Mouse (Mus musculus): Measurements from ENCODE around the gene Gbp8. TPM values are rescaled to one million over a fixed set of nuclear protein-coding genes. Genes with fewer than 3 reads are reported as not detected.
"Not testable (repeated sequence)": the region's sequence is repeated elsewhere in the genome, so short reads cannot be mapped to it uniquely, and the experiment has no call there.

The Gbp8 gene
- polyA plus RNA-seq, 1 experiment from 2014 or later = 1.4 TPM

GRCm38 (mm10) chr5:105068356-105068755, 71.0 kb downstream of the Gbp8 start:
- not testable (repeated sequence) for H3K9ac ChIP-seq (ENCODE audit: low read depth, low read length)

GRCm38 (mm10) chr5:105064443-105064842, 74.9 kb downstream of the Gbp8 start:
- H3K4me2 ChIP-seq; H3K4me3 ChIP-seq (ENCODE audit: low read depth, low read length); H3K9ac ChIP-seq (ENCODE audit: low read depth, low read length); H3K9me3 ChIP-seq (ENCODE audit: control insufficient read depth, low read length); H3K27me3 ChIP-seq (replicated peaks; ENCODE audit: control insufficient read depth, insufficient read depth, low read length); H3K27ac ChIP-seq (ENCODE audit: low read depth, low read length); H3K36me3 ChIP-seq (ENCODE audit: control insufficient read depth, insufficient read depth, low read length); ATAC-seq (replicated peaks; ENCODE audit: low FRiP score); DNase-seq (ENCODE audit: low spot score); H3K4me1 ChIP-seq (replicated peaks; ENCODE audit: control insufficient read depth, insufficient read depth, low read length): not testable (repeated sequence)
- WGBS = 81% methylated on average over 2 of the region's 2 CpGs

More at GRCm38 (mm10) chr5:105068356-105068755, 71.0 kb downstream of the Gbp8 start:
- H3K4me1 ChIP-seq (replicated peaks; ENCODE audit: control insufficient read depth, insufficient read depth, low read length); ATAC-seq (replicated peaks; ENCODE audit: low FRiP score); H3K4me2 ChIP-seq; DNase-seq (ENCODE audit: low spot score); H3K27me3 ChIP-seq (replicated peaks; ENCODE audit: control insufficient read depth, insufficient read depth, low read length); H3K36me3 ChIP-seq (ENCODE audit: control insufficient read depth, insufficient read depth, low read length); H3K27ac ChIP-seq (ENCODE audit: low read depth, low read length); H3K9me3 ChIP-seq (ENCODE audit: control insufficient read depth, low read length); H3K4me3 ChIP-seq (ENCODE audit: low read depth, low read length): not testable (repeated sequence)

- Histone ChIP-seq H3K4me2 (no peak overlapping the region), H3K4me1 (replicated peaks; ENCODE audit: control insufficient read depth, insufficient read depth, low read length) (no peaks in the 10 kb centered on the region), H3K36me3 (ENCODE audit: control insufficient read depth, insufficient read depth, low read length) (no peaks in the 10 kb centered on the region), H3K27ac (ENCODE audit: low read depth, low read length) (no peak overlapping the region), H3K9me3 (ENCODE audit: control insufficient read depth, low read length) (no peaks in the 10 kb centered on the region), H3K4me3 (ENCODE audit: low read depth, low read length) (no peak overlapping the region), H3K9ac (ENCODE audit: low read depth, low read length) (no peak overlapping the region), H3K27me3 (replicated peaks; ENCODE audit: control insufficient read depth, insufficient read depth, low read length) (no peaks in the 10 kb centered on the region)
- ATAC-seq (replicated peaks; ENCODE audit: low FRiP score) (no peak), DNase-seq (ENCODE audit: low spot score) (no peak)
- WGBS = 63% methylated on average over 1 of the region's 1 CpGs
Observed at GRCm38 (mm10) chr5:105063321-105063720, 76.0 kb downstream of the Gbp8 start.

- H3K9me3 ChIP-seq (ENCODE audit: control insufficient read depth, low read length); H3K36me3 ChIP-seq (ENCODE audit: control insufficient read depth, insufficient read depth, low read length); H3K4me3 ChIP-seq (ENCODE audit: low read depth, low read length); H3K4me2 ChIP-seq; H3K27ac ChIP-seq (ENCODE audit: low read depth, low read length); ATAC-seq (replicated peaks; ENCODE audit: low FRiP score); DNase-seq (ENCODE audit: low spot score); H3K27me3 ChIP-seq (replicated peaks; ENCODE audit: control insufficient read depth, insufficient read depth, low read length); H3K9ac ChIP-seq (ENCODE audit: low read depth, low read length); H3K4me1 ChIP-seq (replicated peaks; ENCODE audit: control insufficient read depth, insufficient read depth, low read length): not testable (repeated sequence)
- WGBS = 60% methylated on average over 2 of the region's 2 CpGs
Observed at GRCm38 (mm10) chr5:105062403-105062802, 76.9 kb downstream of the Gbp8 start.

GRCm38 (mm10) chr5:105060224-105060623, 79.1 kb downstream of the Gbp8 start:
- Histone ChIP-seq H3K27ac (ENCODE audit: low read depth, low read length) (no peak overlapping the region), H3K4me1 (replicated peaks; ENCODE audit: control insufficient read depth, insufficient read depth, low read length) (no peaks in the 10 kb centered on the region), H3K4me2 (no peak overlapping the region), H3K36me3 (ENCODE audit: control insufficient read depth, insufficient read depth, low read length) (no peaks in the 10 kb centered on the region), H3K9me3 (ENCODE audit: control insufficient read depth, low read length) (no peaks in the 10 kb centered on the region), H3K4me3 (ENCODE audit: low read depth, low read length) (no peak overlapping the region), H3K27me3 (replicated peaks; ENCODE audit: control insufficient read depth, insufficient read depth, low read length) (no peaks in the 10 kb centered on the region), H3K9ac (ENCODE audit: low read depth, low read length) (no peak overlapping the region)
- WGBS = 86% methylated on average over 2 of the region's 2 CpGs
- ATAC-seq (replicated peaks; ENCODE audit: low FRiP score) = no peak
- DNase-seq (ENCODE audit: low spot score) = no peak

- H3K9ac ChIP-seq (ENCODE audit: low read depth, low read length) = no peak overlapping the region
- WGBS = 91% methylated on average over 2 of the region's 2 CpGs
- no peak for ATAC-seq (replicated peaks; ENCODE audit: low FRiP score)
- no peak overlapping the region for H3K4me3 ChIP-seq (ENCODE audit: low read depth, low read length)
- no peaks in the 10 kb centered on the region for H3K4me1 ChIP-seq (replicated peaks; ENCODE audit: control insufficient read depth, insufficient read depth, low read length)
- no peak overlapping the region for H3K4me2 ChIP-seq
- no peaks in the 10 kb centered on the region for H3K27me3 ChIP-seq (replicated peaks; ENCODE audit: control insufficient read depth, insufficient read depth, low read length)
- DNase-seq (ENCODE audit: low spot score) = no peak
- no peaks in the 10 kb centered on the region for H3K9me3 ChIP-seq (ENCODE audit: control insufficient read depth, low read length)
- H3K27ac ChIP-seq (ENCODE audit: low read depth, low read length) = no peak overlapping the region
- no peaks in the 10 kb centered on the region for H3K36me3 ChIP-seq (ENCODE audit: control insufficient read depth, insufficient read depth, low read length)
Observed at GRCm38 (mm10) chr5:105055279-105055678, 84.1 kb downstream of the Gbp8 start.

- not testable (repeated sequence) for DNase-seq (ENCODE audit: low spot score); H3K4me1 ChIP-seq (replicated peaks; ENCODE audit: control insufficient read depth, insufficient read depth, low read length); H3K9me3 ChIP-seq (ENCODE audit: control insufficient read depth, low read length); H3K4me2 ChIP-seq; H3K4me3 ChIP-seq (ENCODE audit: low read depth, low read length); H3K36me3 ChIP-seq (ENCODE audit: control insufficient read depth, insufficient read depth, low read length); ATAC-seq (replicated peaks; ENCODE audit: low FRiP score); H3K27me3 ChIP-seq (replicated peaks; ENCODE audit: control insufficient read depth, insufficient read depth, low read length); H3K9ac ChIP-seq (ENCODE audit: low read depth, low read length); H3K27ac ChIP-seq (ENCODE audit: low read depth, low read length)
- WGBS = 65% methylated on average over 1 of the region's 1 CpGs
Observed at GRCm38 (mm10) chr5:105053471-105054169, 85.7 kb downstream of the Gbp8 start.

- no peaks in the 10 kb centered on the region for H3K36me3 ChIP-seq (ENCODE audit: control insufficient read depth, insufficient read depth, low read length)
- no peaks in the 10 kb centered on the region for H3K27me3 ChIP-seq (replicated peaks; ENCODE audit: control insufficient read depth, insufficient read depth, low read length)
- no peak overlapping the region for H3K4me2 ChIP-seq
- ATAC-seq (replicated peaks; ENCODE audit: low FRiP score) (no peak), DNase-seq (ENCODE audit: low spot score) (no peak)
- H3K4me3 ChIP-seq (ENCODE audit: low read depth, low read length) = no peak overlapping the region
- no peak overlapping the region for H3K27ac ChIP-seq (ENCODE audit: low read depth, low read length)
- 73% methylated on average over 2 of the region's 2 CpGs for WGBS
- no peaks in the 10 kb centered on the region for H3K4me1 ChIP-seq (replicated peaks; ENCODE audit: control insufficient read depth, insufficient read depth, low read length)
- H3K9me3 ChIP-seq (ENCODE audit: control insufficient read depth, low read length) = no peaks in the 10 kb centered on the region; the same call in 1 of the 2 replicates
- no peak overlapping the region for H3K9ac ChIP-seq (ENCODE audit: low read depth, low read length)
Observed at GRCm38 (mm10) chr5:105032362-105032761, 107.0 kb downstream of the Gbp8 start.

GRCm38 (mm10) chr5:105012551-105012950, 126.8 kb downstream of the Gbp8 start:
- DNase-seq (ENCODE audit: low spot score) (no peak), ATAC-seq (replicated peaks; ENCODE audit: low FRiP score) (no peak)
- H3K27me3 ChIP-seq (replicated peaks; ENCODE audit: control insufficient read depth, insufficient read depth, low read length) = no peaks in the 10 kb centered on the region
- WGBS = 79% methylated on average over 1 of the region's 1 CpGs
- no peak overlapping the region for H3K4me2 ChIP-seq
- no peaks in the 10 kb centered on the region for H3K4me1 ChIP-seq (replicated peaks; ENCODE audit: control insufficient read depth, insufficient read depth, low read length)
- H3K9ac ChIP-seq (ENCODE audit: low read depth, low read length) = no peak overlapping the region
- H3K36me3 ChIP-seq (ENCODE audit: control insufficient read depth, insufficient read depth, low read length) = no peaks in the 10 kb centered on the region
- no peak overlapping the region for H3K4me3 ChIP-seq (ENCODE audit: low read depth, low read length)
- H3K9me3 ChIP-seq (ENCODE audit: control insufficient read depth, low read length) = no peaks in the 10 kb centered on the region
- H3K27ac ChIP-seq (ENCODE audit: low read depth, low read length) = no peak overlapping the region

All from liver, embryonic 11.5 days (tissue).